Mouse (Mus musculus) forebrain, embryonic 16.5 days (tissue): ENCODE measurements around the gene Nudt17. TPM values are rescaled to one million over a fixed set of nuclear protein-coding genes. Genes with fewer than 3 reads are reported as not detected.

Source experiments
- ATAC-seq: fragments of 200-750 bp; cut with Nextera tagmentation; 2 replicates; pipeline ENCODE4 v1.8.0; 2017; ENCODE audit warnings: mild to moderate bottlenecking, moderate library complexity
- H3K27ac ChIP-seq: fragments of 300-500 bp; sonication (generic); 2 replicates; pipeline ENCODE4 v1.5.1; 2014; ENCODE audit warnings: low read length, control low read depth
- H3K27me3 ChIP-seq: fragments of 300-500 bp; sonication (generic); replicated peaks from 2 replicates; pipeline ENCODE4 v1.6.1; 2014; ENCODE audit warnings: low read length; ENCODE audit not compliant: control insufficient read depth, insufficient read depth
- H3K36me3 ChIP-seq: fragments of 300-500 bp; sonication (generic); 2 replicates; pipeline ENCODE4 v1.6.1; 2014; ENCODE audit not compliant: control insufficient read depth, insufficient read depth
- H3K4me1 ChIP-seq: fragments of 300-500 bp; sonication (generic); replicated peaks from 2 replicates; pipeline ENCODE4 v1.6.1; 2014; ENCODE audit warnings: low read length; ENCODE audit not compliant: control insufficient read depth, insufficient read depth
- H3K4me2 ChIP-seq: fragments of 300-500 bp; sonication (generic); 2 replicates; pipeline ENCODE4 v1.6.1; 2014; ENCODE audit warnings: mild to moderate bottlenecking, low read length, control low read depth
- H3K4me3 ChIP-seq: fragments of 300-500 bp; sonication (generic); replicated peaks from 2 replicates; pipeline ENCODE4 v1.5.1; 2014; ENCODE audit warnings: mild to moderate bottlenecking, low read length, control low read depth
- H3K9ac ChIP-seq: fragments of 300-500 bp; sonication (generic); replicated peaks from 2 replicates; pipeline ENCODE4 v1.6.1; 2014; ENCODE audit warnings: low read depth, low read length, control low read depth
- H3K9me3 ChIP-seq: fragments of 300-500 bp; sonication (generic); 2 replicates; pipeline ENCODE4 v1.6.1; 2016; ENCODE audit warnings: low read length; ENCODE audit not compliant: control insufficient read depth
- WGBS: fragments of 180-500 bp; shearing (Covaris S2); extraction: QIAGEN DNeasy Blood & Tissue Kit; methylation state at CpG from one replicate; pipeline ENCODE4 v1.1.7; 2014; 5-methylcytosine and 5-hydroxymethylcytosine counted together
- polyA plus RNA-seq: library from polyadenylated mRNA; unstranded; fragments of >200 nt; fragmentation: Nextera tagmentation; extraction: Ambion mirVana; gene quantifications from 2 replicates; pipeline ENCODE4 v1.2.1, GENCODE M21; 2015

Nudt17 gene
- polyA plus RNA-seq, 1 experiment from 2014 or later = 6.2 TPM

DNA sequence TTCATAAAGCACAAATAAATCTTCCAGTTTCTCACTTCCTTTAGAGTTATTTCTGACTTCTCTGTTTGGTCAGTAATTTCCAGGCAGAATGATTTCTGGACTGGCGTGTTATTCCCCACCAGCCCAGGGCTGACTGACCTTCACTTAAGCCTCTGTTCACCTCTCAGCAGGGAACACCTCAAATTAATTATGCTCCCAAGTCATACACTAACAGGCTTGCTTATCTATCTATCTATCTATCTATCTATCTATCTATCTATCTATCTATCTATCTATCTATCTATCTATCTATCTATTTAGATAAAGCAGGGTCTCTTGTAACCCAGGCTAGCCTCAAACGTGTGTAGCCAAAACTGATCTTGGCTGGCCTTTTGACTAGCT is 312 bp upstream of the Nudt17 start:
- no peaks in the 10 kb centered on the region for H3K9me3 ChIP-seq
- no peak for ATAC-seq
- H3K4me2 ChIP-seq = peak overlapping the region; percentile 90
- 41% methylated on average over 2 of the region's 2 CpGs for WGBS
- peaks cover 4% of the 10 kb centered on the region; the same call in 1 of the 2 replicates for H3K4me1 ChIP-seq
- H3K9ac ChIP-seq = peak overlapping the region; percentile 72; the same call in 1 of the 2 replicates
- peaks cover 13% of the 10 kb centered on the region for H3K36me3 ChIP-seq
- H3K4me3 ChIP-seq = peak overlapping the region; percentile 56
- H3K27me3 ChIP-seq = no peaks in the 10 kb centered on the region
- no peak overlapping the region for H3K27ac ChIP-seq

DNA sequence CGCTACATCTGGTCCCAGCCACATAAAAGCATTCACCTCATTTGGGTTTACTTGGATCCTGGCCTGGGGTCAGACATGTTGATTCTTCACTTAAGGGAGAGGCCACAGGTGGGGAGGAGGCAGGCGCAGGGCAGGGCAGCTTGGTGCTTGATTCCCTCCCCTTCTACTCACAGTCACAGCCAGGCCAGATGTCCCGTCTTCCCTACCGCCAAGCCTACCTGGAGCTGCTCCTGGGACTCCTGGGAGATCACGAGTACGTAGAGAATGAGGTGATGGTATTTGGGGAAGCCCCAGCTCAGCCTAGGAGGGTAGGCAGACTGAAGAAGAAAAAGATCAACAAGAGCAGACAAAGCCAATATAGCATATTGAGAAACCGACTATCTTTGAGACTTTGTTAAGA is 1.4 kb downstream of the Nudt17 start:
- Histone ChIP-seq H3K9ac (no peak overlapping the region), H3K4me2 (no peak overlapping the region), H3K4me1 (peaks cover 4% of the 10 kb centered on the region; the same call in 1 of the 2 replicates), H3K27ac (no peak overlapping the region), H3K9me3 (no peaks in the 10 kb centered on the region), H3K36me3 (peaks cover 12% of the 10 kb centered on the region), H3K27me3 (no peaks in the 10 kb centered on the region), H3K4me3 (no peak overlapping the region)
- ATAC-seq = no peak
- WGBS = 79% methylated on average over 7 of the region's 7 CpGs

DNA sequence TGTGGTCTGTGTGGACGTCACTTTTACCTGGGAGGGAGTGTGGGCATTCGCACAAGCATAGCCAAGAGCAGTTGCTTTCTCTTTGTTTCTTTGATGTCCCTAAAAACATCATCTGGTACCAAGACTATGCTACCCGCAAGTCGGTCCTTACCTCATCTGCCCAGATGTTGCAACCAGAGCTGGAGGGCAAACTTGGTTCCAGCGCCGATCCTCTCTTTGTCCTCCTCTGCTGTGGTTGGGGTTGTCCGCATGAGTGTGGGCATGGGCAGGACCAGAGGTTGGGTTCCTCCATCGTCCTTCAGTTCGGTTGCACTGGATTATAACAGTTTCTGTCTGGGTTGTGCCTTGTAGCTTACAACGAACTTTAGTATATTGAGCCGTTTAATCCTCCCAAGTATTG is 2.1 kb downstream of the Nudt17 start:
- H3K36me3 ChIP-seq = peaks cover 8% of the 10 kb centered on the region
- peaks cover 4% of the 10 kb centered on the region; the same call in 1 of the 2 replicates for H3K4me1 ChIP-seq
- H3K4me2 ChIP-seq = no peak overlapping the region
- 94% methylated on average over 11 of the region's 11 CpGs for WGBS
- H3K27ac ChIP-seq = no peak overlapping the region
- no peak overlapping the region for H3K4me3 ChIP-seq
- ATAC-seq = no peak
- no peak overlapping the region for H3K9ac ChIP-seq
- H3K27me3 ChIP-seq = no peaks in the 10 kb centered on the region
- H3K9me3 ChIP-seq = no peaks in the 10 kb centered on the region

DNA sequence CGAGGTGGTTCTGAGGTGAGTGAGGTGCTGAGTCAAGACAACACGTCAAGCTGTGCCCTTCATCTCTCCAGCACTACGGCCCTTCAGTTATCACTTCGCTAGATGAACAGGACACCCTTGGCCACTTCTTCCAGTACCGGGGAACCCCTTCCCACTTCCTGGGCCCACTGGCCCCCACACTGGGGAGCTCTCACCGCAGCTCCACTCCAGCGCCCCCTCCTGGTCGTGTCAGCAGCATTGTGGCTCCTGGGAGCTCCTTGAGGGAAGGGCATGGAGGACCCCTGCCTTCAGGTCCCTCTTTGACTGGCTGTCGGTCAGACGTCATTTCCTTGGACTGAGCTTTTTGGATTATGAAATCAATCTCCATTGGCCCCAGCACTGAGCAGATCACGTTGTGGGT is 3.6 kb downstream of the Nudt17 start:
- 65% methylated on average over 11 of the region's 11 CpGs for WGBS

DNA sequence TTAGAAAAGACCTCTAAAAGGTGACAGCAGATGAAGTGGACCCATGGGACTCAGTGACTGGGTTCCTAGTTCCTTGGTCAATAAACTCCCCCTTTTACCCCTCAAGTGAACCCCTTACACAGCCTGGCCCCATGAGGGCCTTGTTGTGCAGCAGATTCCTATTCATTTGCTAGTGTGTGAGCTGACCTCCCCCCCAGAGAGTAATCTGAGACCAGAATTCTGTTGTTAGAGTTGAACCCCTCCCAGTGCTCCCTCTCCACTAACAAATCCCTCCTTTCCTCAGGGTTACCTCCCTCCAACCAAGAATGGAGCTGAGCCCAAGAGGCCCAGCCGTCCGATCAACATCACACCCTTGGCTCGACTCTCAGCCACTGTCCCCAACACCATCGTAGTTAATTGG is 7.4 kb downstream of the Nudt17 start:
- Histone ChIP-seq H3K36me3 (no peaks in the 10 kb centered on the region), H3K4me1 (peaks cover 8% of the 10 kb centered on the region), H3K27me3 (0 out of 2 replicates have a peak, but pooled peaks cover 2% of the 10 kb centered on the region), H3K4me2 (no peak overlapping the region), H3K27ac (no peak overlapping the region), H3K9ac (no peak overlapping the region), H3K4me3 (no peak overlapping the region), H3K9me3 (no peaks in the 10 kb centered on the region)
- no peak for ATAC-seq
- 88% methylated on average over 4 of the region's 4 CpGs for WGBS

More for the DNA sequence above, 3.6 kb downstream of the Nudt17 start:
- H3K9me3 ChIP-seq = no peaks in the 10 kb centered on the region
- no peak overlapping the region for H3K9ac ChIP-seq
- H3K4me3 ChIP-seq = no peak overlapping the region
- H3K36me3 ChIP-seq = no peaks in the 10 kb centered on the region
- peaks cover 4% of the 10 kb centered on the region; the same call in 1 of the 2 replicates for H3K4me1 ChIP-seq
- no peak overlapping the region for H3K4me2 ChIP-seq
- ATAC-seq = no peak
- no peaks in the 10 kb centered on the region for H3K27me3 ChIP-seq
- H3K27ac ChIP-seq = no peak overlapping the region

DNA sequence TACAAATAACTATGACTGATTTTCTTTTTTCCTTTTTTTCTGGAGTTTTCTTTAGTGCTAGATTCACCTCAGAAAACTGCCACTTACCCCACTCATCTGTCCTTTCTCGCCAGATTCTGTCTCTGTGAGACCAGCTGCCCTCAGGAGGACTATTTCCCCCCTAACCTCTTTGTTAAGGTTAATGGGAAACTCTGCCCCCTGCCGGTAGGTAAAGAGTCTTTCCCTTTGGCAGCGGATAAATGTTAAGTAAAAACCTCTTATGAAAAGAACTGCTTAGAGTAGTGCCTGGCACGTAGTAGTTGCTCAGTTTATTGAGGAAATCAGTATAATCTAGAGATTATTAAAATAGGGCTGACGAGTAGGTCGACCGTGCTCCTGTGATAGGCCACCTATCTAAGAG is 8.0 kb downstream of the Nudt17 start:
- no peaks in the 10 kb centered on the region for H3K36me3 ChIP-seq
- WGBS = 52% methylated on average over 7 of the region's 7 CpGs
- peaks cover 11% of the 10 kb centered on the region for H3K4me1 ChIP-seq
- H3K4me3 ChIP-seq = no peak overlapping the region
- no peak for ATAC-seq
- H3K9me3 ChIP-seq = no peaks in the 10 kb centered on the region
- 0 out of 2 replicates have a peak, but pooled peaks cover 2% of the 10 kb centered on the region for H3K27me3 ChIP-seq
- no peak overlapping the region for H3K4me2 ChIP-seq
- H3K9ac ChIP-seq = no peak overlapping the region
- no peak overlapping the region for H3K27ac ChIP-seq

DNA sequence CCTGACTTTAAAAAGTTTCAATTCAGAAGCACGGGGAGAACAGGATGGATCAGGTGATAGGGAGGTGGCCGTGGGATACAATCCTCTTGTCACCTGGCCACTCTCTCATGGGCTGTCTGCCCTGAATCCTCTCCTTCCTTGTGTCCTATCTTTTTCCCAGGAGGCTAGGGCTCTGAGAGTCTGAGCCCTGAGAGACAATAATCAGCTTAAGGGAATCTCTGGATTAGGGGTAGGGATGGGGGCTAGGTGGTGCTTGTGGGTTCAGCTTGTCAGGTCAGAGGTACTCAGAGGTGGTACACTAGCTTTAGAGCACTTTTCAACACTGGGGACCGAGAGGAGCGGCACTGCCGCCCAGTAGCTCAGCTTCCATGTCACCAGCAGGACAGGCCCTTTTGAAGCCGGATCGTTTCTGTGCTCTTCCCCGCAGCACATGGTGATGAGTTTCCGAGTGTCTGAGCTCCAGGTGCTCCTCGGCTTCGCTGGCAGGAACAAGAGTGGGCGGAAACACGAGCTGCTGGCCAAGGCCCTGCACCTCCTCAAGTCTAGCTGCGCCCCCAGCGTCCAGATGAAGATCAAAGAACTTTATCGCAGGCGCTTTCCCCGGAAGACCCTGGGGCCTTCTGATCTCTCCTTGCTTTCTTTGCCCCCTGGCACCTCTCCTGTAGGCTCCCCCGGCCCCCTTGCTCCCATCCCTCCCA is 9.2 kb downstream of the Nudt17 start:
- Histone ChIP-seq H3K27me3 (0 out of 2 replicates have a peak, but pooled peaks cover 2% of the 10 kb centered on the region), H3K9me3 (no peaks in the 10 kb centered on the region), H3K4me1 (peaks cover 11% of the 10 kb centered on the region), H3K36me3 (no peaks in the 10 kb centered on the region), H3K9ac (no peak overlapping the region), H3K4me2 (no peak overlapping the region), H3K4me3 (no peak overlapping the region), H3K27ac (no peak overlapping the region)
- WGBS = 55% methylated on average over 19 of the region's 19 CpGs
- ATAC-seq = no peak

DNA sequence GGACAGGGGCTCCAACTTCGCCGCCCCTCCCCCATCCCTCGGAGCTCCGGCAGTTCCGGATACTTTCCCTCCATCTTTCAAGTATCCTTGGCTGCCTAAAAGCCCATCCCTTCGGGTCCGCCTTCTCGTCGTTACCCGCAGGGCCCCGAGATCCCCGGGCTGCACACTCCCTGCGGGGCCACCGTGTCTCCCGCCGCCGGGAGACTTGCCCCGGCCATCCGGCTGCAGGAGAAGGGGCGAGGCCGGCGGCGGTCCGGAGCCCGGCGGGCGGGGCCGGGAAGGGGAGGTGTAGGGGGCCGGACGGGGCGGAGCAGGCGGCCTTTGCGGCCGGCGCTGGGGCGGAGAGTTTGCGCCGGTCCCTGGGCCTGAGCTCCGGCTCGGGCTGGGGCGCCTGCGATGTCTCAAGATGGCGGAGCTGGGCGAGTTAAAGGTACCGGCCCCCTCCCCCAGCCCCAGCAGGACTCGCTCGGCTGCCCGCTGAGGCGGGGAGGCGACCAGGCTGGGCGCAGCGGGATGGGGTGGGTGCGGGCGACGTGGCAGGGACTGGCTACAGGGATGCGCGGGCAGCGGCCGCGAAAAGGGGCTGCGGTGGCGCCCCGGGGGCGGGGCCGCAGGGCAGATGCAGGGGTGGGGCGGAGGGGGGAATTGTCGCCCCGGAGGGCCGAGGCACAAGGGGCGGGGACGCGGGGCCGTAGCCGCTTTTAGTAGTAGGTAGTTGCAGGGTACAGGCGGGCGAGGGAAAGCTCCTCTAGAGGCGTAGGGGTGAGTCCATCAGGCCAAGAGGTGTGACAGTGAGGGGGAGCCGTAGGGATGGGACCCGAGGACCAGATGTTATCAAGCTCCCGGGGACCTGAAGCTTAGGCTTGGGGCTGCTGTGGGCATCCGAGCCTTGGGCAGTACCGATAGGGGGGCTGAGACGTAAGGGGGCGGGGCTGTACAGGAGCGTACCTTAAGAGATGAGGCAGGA is 11.3 kb downstream of the Nudt17 start:
- Histone ChIP-seq H3K4me2 (peak overlapping the region; percentile 69), H3K9ac (peak overlapping the region; percentile 90), H3K9me3 (no peaks in the 10 kb centered on the region), H3K4me3 (peak overlapping the region; percentile 95), H3K36me3 (no peaks in the 10 kb centered on the region), H3K4me1 (peaks cover 11% of the 10 kb centered on the region), H3K27me3 (0 out of 2 replicates have a peak, but pooled peaks cover 2% of the 10 kb centered on the region), H3K27ac (peak overlapping the region; percentile 90)
- WGBS = under 1% methylated on average over 83 of the region's 85 CpGs
- peak; percentile 90 for ATAC-seq

DNA sequence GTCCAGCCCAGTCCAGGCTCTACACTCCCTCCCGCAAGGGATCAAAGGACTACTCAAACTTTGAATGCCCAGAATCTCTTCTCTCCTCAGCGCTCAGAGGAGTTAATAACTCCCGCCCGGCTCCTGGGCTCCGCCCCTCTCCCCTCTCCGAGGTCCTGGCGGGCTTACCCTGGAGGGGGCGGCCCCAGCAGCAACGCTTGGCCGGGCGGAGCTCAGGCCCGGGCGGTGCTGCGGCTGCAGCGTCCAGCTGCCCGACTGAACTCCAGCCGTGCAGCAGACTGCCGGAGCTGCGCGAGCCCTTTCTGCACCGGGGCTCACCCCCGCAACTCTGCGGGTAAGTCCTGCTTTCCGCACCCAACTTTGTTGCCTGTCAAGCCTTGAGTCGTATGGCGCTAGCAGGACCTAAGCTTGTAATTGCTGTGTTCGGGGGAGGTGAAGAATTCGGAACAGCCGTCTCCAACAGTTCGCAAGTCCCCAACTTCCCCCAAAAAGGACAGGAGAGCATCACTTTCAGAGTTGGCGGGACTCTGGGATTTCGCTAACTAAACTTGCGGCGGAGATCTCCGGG is 12.1 kb downstream of the Nudt17 start, which contains the start of gene Pias3:
Gene Pias3 (plus strand): TSS at position 187 of the 568 bp plus-strand sequence.
- ATAC-seq = peak; percentile 63

More for the DNA sequence above, 12.1 kb downstream of the Nudt17 start, which contains the start of gene Pias3:
- Histone ChIP-seq H3K4me1 (peaks cover 11% of the 10 kb centered on the region), H3K27me3 (0 out of 2 replicates have a peak, but pooled peaks cover 2% of the 10 kb centered on the region), H3K4me3 (peak within 1 kb of the TSS; percentile 95), H3K4me2 (peak within 1 kb of the TSS; percentile 69), H3K9ac (peak within 1 kb of the TSS; percentile 90), H3K36me3 (no peaks in the 10 kb centered on the region), H3K9me3 (no peaks in the 10 kb centered on the region), H3K27ac (peak within 1 kb of the TSS; percentile 90)
- under 1% methylated on average over 35 of the region's 35 CpGs for WGBS
